Mouse (Mus musculus) heart, adult 2 months (tissue): Measurements from ENCODE around the gene Dnase2a. TPM values are rescaled to one million over a fixed set of nuclear protein-coding genes. Genes with fewer than 3 reads are reported as not detected.

ENCODE experiments used
- DNase-seq, 2 experiments: peaks; one replicate each; pipeline ENCODE4 v3.0.0; 2021
- H3K27ac ChIP-seq: fragments of 200-600 bp; 2 replicates; pipeline ENCODE4 v1.8.1; 2022
- H3K27me3 ChIP-seq: fragments of 200-500 bp; 2 replicates; pipeline ENCODE4 v1.6.1; 2012; ENCODE audit warnings: mild to moderate bottlenecking, low read length, inconsistent platforms, mixed read lengths; ENCODE audit not compliant: control insufficient read depth, insufficient read depth
- H3K36me3 ChIP-seq: fragments of 200-500 bp; 2 replicates; pipeline ENCODE4 v1.6.1; 2012; ENCODE audit warnings: low read length, inconsistent platforms; ENCODE audit not compliant: control insufficient read depth, insufficient read depth
- H3K4me1 ChIP-seq: fragments of 200-500 bp; 2 replicates; pipeline ENCODE4 v1.6.1; 2011; ENCODE audit warnings: low read length; ENCODE audit not compliant: control insufficient read depth, insufficient read depth
- H3K4me3 ChIP-seq: fragments of 200-600 bp; 2 replicates; pipeline ENCODE4 v1.8.1; 2022
- H3K79me2 ChIP-seq: fragments of 200-500 bp; replicated peaks from 2 replicates; pipeline ENCODE4 v1.6.1; 2012; ENCODE audit warnings: mild to moderate bottlenecking, inconsistent platforms, low read length, moderate library complexity, mixed read lengths; ENCODE audit not compliant: control insufficient read depth, insufficient read depth
- H3K9ac ChIP-seq: fragments of 200-500 bp; 2 replicates; pipeline ENCODE4 v1.6.1; 2012; ENCODE audit warnings: low read depth, mild to moderate bottlenecking, control low read depth, inconsistent platforms, low read length, mixed read lengths
- CTCF ChIP-seq: fragments of 200-600 bp; IDR thresholded peaks from 2 replicates; pipeline ENCODE4 v1.8.1; 2022; ENCODE audit warnings: antibody characterized with exemption, mild to moderate bottlenecking, moderate library complexity
- EP300 ChIP-seq: fragments of 200-500 bp; IDR thresholded peaks from 2 replicates; pipeline ENCODE4 v1.6.1; 2011; ENCODE audit warnings: low read depth, low read length, control low read depth; ENCODE audit not compliant: insufficient read depth
- POLR2A ChIP-seq: fragments of 200-500 bp; IDR thresholded peaks from 2 replicates; pipeline ENCODE4 v1.6.1; 2011; ENCODE audit warnings: mild to moderate bottlenecking, low read depth, low read length, control low read depth; ENCODE audit not compliant: insufficient read depth
- WGBS: fragments of 180-500 bp; shearing (Covaris S2); methylation state at CpG from one replicate; pipeline ENCODE4 v1.1.7; 2018; 5-methylcytosine and 5-hydroxymethylcytosine counted together
- intact Hi-C: fragments of 180-260 bp; cut with DNase I; formaldehyde crosslinking; loops from one replicate; pipeline ENCODE4 v1.15.1; 2025
- polyA plus RNA-seq: library from polyadenylated mRNA; depleted of rRNA; stranded (reverse); fragments of >200 nt; gene quantifications from 2 replicates; pipeline ENCODE4 v1.2.3, GENCODE M21; 2012
- total RNA-seq, 2 experiments: library from RNA; stranded (reverse); gene quantifications; 2 replicates each; pipeline ENCODE4 v1.2.3; 2021

Dnase2a gene
- total and polyA plus RNA-seq, 3 experiments = 6.5 to 9.6 (median 9.2) TPM

DNA sequence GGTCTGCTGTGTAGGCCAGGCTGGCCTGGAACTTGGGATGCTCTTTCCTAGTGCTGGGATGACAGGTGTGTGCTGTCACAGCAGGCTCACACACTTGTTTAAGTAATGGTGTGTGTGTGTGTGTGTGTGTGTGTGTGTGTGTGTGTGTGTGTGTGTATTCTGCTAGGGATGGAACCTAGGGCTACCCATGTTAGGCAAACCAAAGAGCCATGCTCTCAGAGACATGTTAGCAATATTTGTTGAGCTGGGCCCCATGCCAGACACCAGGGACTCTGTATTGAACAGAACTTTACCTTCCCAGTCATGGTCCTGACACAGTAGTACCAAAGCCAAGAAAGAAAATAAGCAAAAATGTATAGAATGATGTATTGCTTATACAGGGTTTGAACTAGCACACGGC is 19.2 kb downstream of the Dnase2a start:
- Histone ChIP-seq H3K4me3 (no peak overlapping the region), H3K9ac (no peak overlapping the region), H3K36me3 (no peaks in the 10 kb centered on the region), H3K79me2 (no peaks in the 10 kb centered on the region), H3K27ac (no peak overlapping the region), H3K4me1 (no peaks in the 10 kb centered on the region), H3K27me3 (peaks cover 5% of the 10 kb centered on the region; the same call in 1 of the 2 replicates)
- no peak for DNase-seq
- intact Hi-C loops = no loop called here
- TF ChIP-seq POLR2A (no peak), EP300 (no peak), CTCF (no peak)
- 83% methylated on average over 1 of the region's 1 CpGs for WGBS

DNA sequence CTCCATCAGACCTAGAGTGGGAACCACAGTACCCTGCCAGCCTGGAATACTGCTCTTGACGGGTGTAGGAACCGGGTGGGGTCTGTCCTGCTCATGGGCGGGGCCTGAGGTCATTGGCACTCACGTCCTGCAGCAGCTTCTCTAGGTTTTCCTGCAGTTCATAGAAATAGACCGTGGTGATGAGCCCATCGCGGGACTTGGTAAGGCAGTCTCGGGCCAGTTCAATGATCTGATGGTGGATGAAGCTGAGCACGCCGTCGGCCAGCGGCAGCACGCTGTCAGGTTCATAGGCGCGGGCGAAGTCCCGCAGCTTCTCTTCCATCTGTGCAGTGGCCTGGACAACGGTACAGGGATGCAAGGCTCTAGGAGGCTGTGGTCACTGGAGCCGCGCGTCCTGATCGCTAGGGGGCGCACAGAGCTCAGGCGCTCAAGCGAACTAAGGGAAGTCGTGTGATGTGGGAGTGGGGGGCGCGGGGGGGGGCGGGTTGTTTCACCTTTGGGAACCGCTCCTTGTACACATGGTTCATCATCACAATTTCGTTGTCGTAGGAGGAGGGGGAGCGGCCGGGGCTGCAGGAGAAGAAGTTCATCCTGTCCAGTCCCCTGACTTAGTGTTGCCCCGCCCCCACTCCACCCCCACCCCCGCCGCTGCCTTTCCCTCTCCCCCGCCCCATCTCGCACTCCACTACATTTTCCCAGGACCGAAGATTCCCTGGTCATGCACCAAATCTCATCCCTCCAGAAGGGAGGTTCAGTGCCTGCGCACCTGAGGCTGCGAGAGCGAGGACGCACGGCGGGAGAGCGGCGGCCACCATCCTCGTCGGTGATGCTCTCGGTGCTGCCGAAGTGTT is 20.3 kb downstream of the Dnase2a start:
- Histone ChIP-seq H3K36me3 (no peaks in the 10 kb centered on the region), H3K27me3 (peaks cover 6% of the 10 kb centered on the region; the same call in 1 of the 2 replicates), H3K79me2 (no peaks in the 10 kb centered on the region), H3K9ac (no peak overlapping the region), H3K4me1 (no peaks in the 10 kb centered on the region), H3K27ac (no peak overlapping the region), H3K4me3 (no peak overlapping the region)
- peak; percentile 64 to 77 for DNase-seq
- 6% methylated on average over 48 of the region's 52 CpGs for WGBS
- TF ChIP-seq POLR2A = no peak
- no peak for TF ChIP-seq EP300
- TF ChIP-seq CTCF = peak; percentile 72
- intact Hi-C loops = loop anchor here (1.0 kb wide), 1 partner anchor 70 kb away; no protein-coding TSS in a partner anchor

DNA sequence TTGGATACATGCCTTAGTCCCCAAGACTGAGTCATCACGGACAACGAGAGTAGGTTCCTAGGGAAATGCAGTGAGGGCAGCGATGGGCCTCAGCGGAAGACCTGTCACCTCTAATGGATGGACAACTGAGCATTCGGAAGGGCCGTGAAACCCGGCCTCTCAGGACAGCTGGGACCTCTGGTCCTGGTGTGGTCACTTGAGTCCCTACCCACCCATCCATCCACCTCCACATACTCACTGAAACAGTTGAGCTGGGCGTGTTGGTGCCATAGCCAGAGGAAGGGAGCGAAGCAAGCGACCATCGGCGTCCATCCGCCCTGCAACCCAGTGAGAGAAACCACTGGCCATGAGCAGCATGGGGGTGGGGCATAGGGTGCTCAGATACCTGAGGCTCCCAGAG is 22.2 kb downstream of the Dnase2a start:
- WGBS = 79% methylated on average over 13 of the region's 13 CpGs

DNA sequence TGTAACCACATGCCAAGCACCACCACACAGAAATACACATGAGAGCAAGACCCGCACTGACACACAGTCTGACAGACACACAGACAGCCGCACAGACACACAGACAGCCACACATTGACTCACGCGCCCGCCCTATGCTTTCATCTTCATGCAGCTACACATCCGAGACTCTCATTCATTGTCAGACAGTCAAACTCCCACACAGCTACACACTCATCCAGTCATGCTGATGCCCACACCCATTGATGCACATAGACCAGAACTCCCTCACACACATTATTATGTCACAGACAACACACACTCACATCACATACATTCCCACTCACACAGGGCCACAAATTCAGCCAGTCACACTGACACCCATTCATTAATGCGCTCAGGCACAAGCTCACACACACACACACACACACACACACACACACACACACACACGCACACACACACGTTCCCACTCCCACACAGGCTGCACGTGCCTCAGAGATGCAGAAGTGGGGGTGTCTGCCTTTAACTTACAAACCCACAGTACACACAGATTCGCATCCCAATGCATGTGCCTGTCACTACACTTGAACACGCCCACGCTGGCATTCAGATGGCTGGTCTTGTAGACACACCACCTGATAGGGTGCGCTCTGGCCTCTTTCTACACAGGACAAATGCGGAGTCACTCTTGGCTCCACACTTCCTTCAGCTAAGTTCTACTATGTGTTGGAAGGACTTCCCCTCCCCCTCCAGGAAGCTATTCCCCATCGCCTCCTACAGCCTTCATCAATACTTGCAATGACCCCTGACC is 25.6 kb downstream of the Dnase2a start:
- intact Hi-C loops = no loop called here
- WGBS = 74% methylated on average over 16 of the region's 16 CpGs
- Histone ChIP-seq H3K27ac (no peak overlapping the region), H3K27me3 (peaks cover 34% of the 10 kb centered on the region), H3K4me1 (no peaks in the 10 kb centered on the region), H3K4me3 (no peak overlapping the region), H3K79me2 (no peaks in the 10 kb centered on the region), H3K9ac (no peak overlapping the region), H3K36me3 (no peaks in the 10 kb centered on the region)
- no peak for DNase-seq
- TF ChIP-seq CTCF = no peak
- TF ChIP-seq POLR2A = no peak
- TF ChIP-seq EP300 = no peak

More for the DNA sequence above, 22.2 kb downstream of the Dnase2a start:
- Histone ChIP-seq H3K27ac (no peak overlapping the region), H3K9ac (no peak overlapping the region), H3K27me3 (peaks cover 15% of the 10 kb centered on the region), H3K36me3 (no peaks in the 10 kb centered on the region), H3K4me1 (no peaks in the 10 kb centered on the region), H3K79me2 (no peaks in the 10 kb centered on the region), H3K4me3 (no peak overlapping the region)
- TF ChIP-seq EP300 (no peak), POLR2A (no peak), CTCF (no peak)
- no peak for DNase-seq
- intact Hi-C loops = no loop called here

DNA sequence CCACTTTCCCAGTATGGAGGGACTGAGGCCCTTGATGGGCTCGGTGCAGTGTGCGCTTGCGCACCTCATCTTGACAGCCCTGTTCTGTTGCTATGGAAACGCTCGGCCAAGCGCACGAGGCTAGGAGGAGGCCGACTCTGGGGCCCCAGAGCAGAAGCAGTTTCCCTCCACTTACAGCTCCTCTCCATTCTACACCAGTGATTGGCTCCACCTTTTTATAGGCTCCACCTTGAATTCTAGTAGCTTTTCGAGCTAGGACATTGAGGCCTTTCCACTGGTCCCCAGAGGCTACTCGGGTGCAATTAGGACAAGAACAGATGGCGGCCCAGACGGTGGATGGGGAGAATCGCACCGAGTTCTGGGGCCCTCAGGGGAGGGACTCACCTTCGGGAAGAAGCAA is 26.5 kb downstream of the Dnase2a start:
- Histone ChIP-seq H3K36me3 (no peaks in the 10 kb centered on the region), H3K79me2 (no peaks in the 10 kb centered on the region), H3K9ac (no peak overlapping the region), H3K4me3 (no peak overlapping the region), H3K4me1 (no peaks in the 10 kb centered on the region), H3K27me3 (peaks cover 31% of the 10 kb centered on the region), H3K27ac (no peak overlapping the region)
- intact Hi-C loops = no loop called here
- WGBS = 4% methylated on average over 15 of the region's 15 CpGs
- TF ChIP-seq POLR2A (no peak), CTCF (no peak), EP300 (no peak)
- DNase-seq = no peak

DNA sequence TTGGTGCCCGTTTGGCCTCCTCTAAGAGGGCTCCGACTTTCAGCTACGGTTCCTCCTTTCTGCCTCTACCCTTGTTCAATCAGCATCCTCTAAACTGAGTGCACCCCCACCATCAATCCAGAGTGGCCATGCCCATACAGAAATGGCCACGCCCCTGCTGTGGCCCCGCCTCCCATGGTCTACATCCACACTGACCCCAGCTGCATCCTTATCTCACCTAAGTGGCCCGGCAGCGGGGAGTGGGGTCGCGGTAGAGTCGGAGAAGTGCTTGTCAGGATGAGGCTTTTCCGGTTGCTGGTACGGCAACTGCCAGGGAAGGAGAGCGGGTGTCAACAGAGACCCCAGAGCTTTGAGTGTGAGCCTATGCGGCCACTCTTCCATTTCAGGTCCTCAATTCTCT is 27.1 kb downstream of the Dnase2a start:
- H3K27ac ChIP-seq = no peak overlapping the region
- no peaks in the 10 kb centered on the region for H3K79me2 ChIP-seq
- 8% methylated on average over 14 of the region's 14 CpGs for WGBS
- no peaks in the 10 kb centered on the region for H3K36me3 ChIP-seq
- H3K4me1 ChIP-seq = no peaks in the 10 kb centered on the region
- no peak for TF ChIP-seq EP300
- no peak for TF ChIP-seq POLR2A
- TF ChIP-seq CTCF = no peak
- H3K4me3 ChIP-seq = no peak overlapping the region
- intact Hi-C loops = no loop called here
- DNase-seq = no peak
- no peak overlapping the region for H3K9ac ChIP-seq
- H3K27me3 ChIP-seq = peaks cover 31% of the 10 kb centered on the region
